Mouse (Mus musculus): ENCODE measurements around the gene Itga4. TPM values are rescaled to one million over a fixed set of nuclear protein-coding genes. Genes with fewer than 3 reads are reported as not detected.

Itga4 gene
- total and polyA plus RNA-seq, 3 experiments, result 22.7 to 97.5 (median 48.9) TPM

GRCm38 (mm10) chr2:79334661-79335060 lies 79.4 kb downstream of the Itga4 start:
- no peak overlapping the region for H3K4me3 ChIP-seq (ENCODE audit: control insufficient read depth in 1 of 2, insufficient read depth in 1 of 2, low read depth in 2 of 2, low read length in 2 of 2)
- peaks cover 0 to 6% of the 10 kb centered on the region in 2 experiments; a peak in 1 of 4 replicates for H3K4me1 ChIP-seq (ENCODE audit: control insufficient read depth in 1 of 2, insufficient read depth in 2 of 2, low read length in 2 of 2)
- H3K79me2 ChIP-seq (ENCODE audit: control insufficient read depth, insufficient read depth, low read length, poor library complexity), result no peaks in the 10 kb centered on the region
- no peak overlapping the region for H3K9ac ChIP-seq (ENCODE audit: control insufficient read depth, low read depth, low read length, poor library complexity, severe bottlenecking)
- H3K36me3 ChIP-seq (ENCODE audit: control insufficient read depth in 1 of 2, insufficient read depth in 2 of 2, low read length in 2 of 2), result peaks cover 3 to 7% of the 10 kb centered on the region in 2 experiments; a peak in 3 of 4 replicates
- peak; percentile 18 for DNase-seq (ENCODE audit: low read depth, low spot score)
- H3K27me3 ChIP-seq (ENCODE audit: control insufficient read depth in 1 of 2, insufficient read depth in 2 of 2, low read length in 2 of 2), result no peaks in the 10 kb centered on the region
- no peaks in the 10 kb centered on the region for H3K9me3 ChIP-seq (replicated peaks; ENCODE audit: insufficient read depth, low read length)
- H3K27ac ChIP-seq (ENCODE audit: control insufficient read depth, low read depth, low read length), result no peak overlapping the region
- TF ChIP-seq RCOR1 (IDR thresholded peaks at IDR 0.05; ENCODE audit: low read depth, low read length) (no peak; the same call in 1 of the 2 replicates), GATA1 (IDR thresholded peaks at IDR 0.05; ENCODE audit: low read depth, low read length) (no peak), CTCF (IDR thresholded peaks at IDR 0.05 in 2 of 3, conservative IDR thresholded peaks at IDR 0.05 in 1 of 3; ENCODE audit: control insufficient read depth in 1 of 3, insufficient read depth in 1 of 3, low read depth in 2 of 3, low read length in 3 of 3, poor library complexity in 1 of 3, severe bottlenecking in 1 of 3) (no peak), POLR2AphosphoS2 (IDR thresholded peaks at IDR 0.05; ENCODE audit: low read length) (0 out of 2 replicates have a peak, but pooled peaks have one; percentile 2), MXI1 (IDR thresholded peaks at IDR 0.05; ENCODE audit: low read depth, low read length) (no peak), CHD1 (IDR thresholded peaks at IDR 0.05; ENCODE audit: low read depth, low read length) (no peak), ELF1 (IDR thresholded peaks at IDR 0.05; ENCODE audit: low read depth, low read length) (no peak), BHLHE40 (IDR thresholded peaks at IDR 0.05; ENCODE audit: borderline replicate concordance, low read depth, low read length) (no peak), EP300 (IDR thresholded peaks at IDR 0.05; ENCODE audit: low read depth in 1 of 2, low read length in 2 of 2) (peak in 1 of 2 experiments; percentile 59; a peak in 2 of 4 replicates), RAD21 (IDR thresholded peaks at IDR 0.05; ENCODE audit: low read depth, low read length) (no peak), JUND (IDR thresholded peaks at IDR 0.05; ENCODE audit: low read depth, low read length) (no peak), UBTF (IDR thresholded peaks at IDR 0.05; ENCODE audit: borderline replicate concordance, insufficient read depth, low read depth, low read length) (no peak), USF1 (IDR thresholded peaks at IDR 0.05; ENCODE audit: low read depth, low read length) (no peak), MAZ (IDR thresholded peaks at IDR 0.05; ENCODE audit: low read depth, low read length) (no peak), ZNF384 (IDR thresholded peaks at IDR 0.05; ENCODE audit: low read depth, low read length) (no peak), SMC3 (IDR thresholded peaks at IDR 0.05; ENCODE audit: low read depth, low read length) (no peak), POLR2AphosphoS5 (IDR thresholded peaks at IDR 0.05; ENCODE audit: borderline replicate concordance, low read depth, low read length) (no peak), E2F4 (IDR thresholded peaks at IDR 0.05; ENCODE audit: borderline replicate concordance, low read depth, low read length) (no peak), TCF12 (IDR thresholded peaks at IDR 0.05; ENCODE audit: low read depth, low read length) (peak; percentile 84; the same call in 1 of the 2 replicates), POLR2A (IDR thresholded peaks at IDR 0.05; ENCODE audit: control insufficient read depth in 1 of 2, insufficient read depth in 1 of 2, low read depth in 1 of 2, low read length in 2 of 2, poor library complexity in 1 of 2) (no peak)

GRCm38 (mm10) chr2:79336141-79336540 lies 80.9 kb downstream of the Itga4 start:
- H3K4me1 ChIP-seq (ENCODE audit: control insufficient read depth in 1 of 2, insufficient read depth in 2 of 2, low read length in 2 of 2), result peaks cover 0 to 6% of the 10 kb centered on the region in 2 experiments; a peak in 1 of 4 replicates
- no peak overlapping the region for H3K27ac ChIP-seq (ENCODE audit: control insufficient read depth, low read depth, low read length)
- no peaks in the 10 kb centered on the region for H3K79me2 ChIP-seq (ENCODE audit: control insufficient read depth, insufficient read depth, low read length, poor library complexity)
- H3K9ac ChIP-seq (ENCODE audit: control insufficient read depth, low read depth, low read length, poor library complexity, severe bottlenecking), result no peak overlapping the region
- no peak overlapping the region for H3K4me3 ChIP-seq (ENCODE audit: control insufficient read depth in 1 of 2, insufficient read depth in 1 of 2, low read depth in 2 of 2, low read length in 2 of 2)
- no peaks in the 10 kb centered on the region for H3K9me3 ChIP-seq (replicated peaks; ENCODE audit: insufficient read depth, low read length)
- TF ChIP-seq CHD2 (IDR thresholded peaks at IDR 0.05; ENCODE audit: low read length) (no peak), SMC3 (IDR thresholded peaks at IDR 0.05; ENCODE audit: low read depth, low read length) (peak; percentile 64), MYC (IDR thresholded peaks at IDR 0.05; ENCODE audit: low read depth, low read length) (no peak), CTCF (IDR thresholded peaks at IDR 0.05 in 2 of 3, conservative IDR thresholded peaks at IDR 0.05 in 1 of 3; ENCODE audit: control insufficient read depth in 1 of 3, insufficient read depth in 1 of 3, low read depth in 2 of 3, low read length in 3 of 3, poor library complexity in 1 of 3, severe bottlenecking in 1 of 3) (peak in 2 of 3 experiments; percentile 31 to 50; a peak in 3 of 6 replicates), POLR2AphosphoS2 (IDR thresholded peaks at IDR 0.05; ENCODE audit: low read length) (no peak), RAD21 (IDR thresholded peaks at IDR 0.05; ENCODE audit: low read depth, low read length) (peak; percentile 35), TAL1 (IDR thresholded peaks at IDR 0.05; ENCODE audit: low read length) (no peak)
- peaks cover 3 to 4% of the 10 kb centered on the region in 2 experiments; a peak in 3 of 4 replicates for H3K36me3 ChIP-seq (ENCODE audit: control insufficient read depth in 1 of 2, insufficient read depth in 2 of 2, low read length in 2 of 2)
- peak; percentile 41 for DNase-seq (ENCODE audit: low read depth, low spot score)
- no peaks in the 10 kb centered on the region for H3K27me3 ChIP-seq (ENCODE audit: control insufficient read depth in 1 of 2, insufficient read depth in 2 of 2, low read length in 2 of 2)

Measured in MEL (cell line).